Mouse (Mus musculus) kidney, postnatal 25 days (tissue): ENCODE measurements at regions not wholly inside any gene's neighbourhood (a gene's known extent, or its start where the extent isn't known, plus 50 kb on each side); places are given as distances from the start of the nearest gene placed in this dataset.
A peak's percentile ranks its signal among the peaks of the same experiment; 100 is the strongest.

Experiments
- DNase-seq, 2 experiments: peaks; one replicate each; pipeline ENCODE4 v3.0.0; 2021; ENCODE audit warnings: mixed read lengths in 2 of 2

GRCm38 (mm10) chr11:57432299-57432698 is 86.1 kb downstream of the Fam114a2 start:
- no peak for DNase-seq

- DNase-seq = no peak
Measured at GRCm38 (mm10) chr11:57431886-57432285, 86.5 kb downstream of the Fam114a2 start.

GRCm38 (mm10) chr11:57426046-57426805 is 92.2 kb downstream of the Fam114a2 start:
- peak in 1 of 2 experiments; percentile 56 for DNase-seq

- no peak for DNase-seq
Measured at GRCm38 (mm10) chr11:57419416-57419815, 99.0 kb downstream of the Fam114a2 start.

- DNase-seq = no peak
Measured at GRCm38 (mm10) chr11:57416011-57416410, 102.4 kb downstream of the Fam114a2 start.

- DNase-seq = no peak
Measured at GRCm38 (mm10) chr11:57415167-57415566, 103.2 kb downstream of the Fam114a2 start.

- DNase-seq = no peak
Measured at GRCm38 (mm10) chr11:57414697-57415096, 103.7 kb downstream of the Fam114a2 start.

GRCm38 (mm10) chr11:57413271-57413670 is 105.1 kb downstream of the Fam114a2 start:
- no peak for DNase-seq

GRCm38 (mm10) chr11:57412766-57413165 is 105.7 kb downstream of the Fam114a2 start:
- DNase-seq = no peak

GRCm38 (mm10) chr11:57404172-57404571 is 114.2 kb downstream of the Fam114a2 start:
- DNase-seq = no peak

- DNase-seq = no peak
Measured at GRCm38 (mm10) chr11:57401610-57402009, 116.8 kb downstream of the Fam114a2 start.

- DNase-seq = no peak
Measured at GRCm38 (mm10) chr11:57399366-57399765, 119.1 kb downstream of the Fam114a2 start.

- no peak for DNase-seq
Measured at GRCm38 (mm10) chr11:57396429-57396828, 122.0 kb downstream of the Fam114a2 start.

- DNase-seq = no peak
Measured at GRCm38 (mm10) chr11:57390826-57391225, 127.6 kb downstream of the Fam114a2 start.
